Mouse (Mus musculus) forebrain, embryonic 12.5 days (tissue): ENCODE measurements around the gene Rif1. TPM values are rescaled to one million over a fixed set of nuclear protein-coding genes. Genes with fewer than 3 reads are reported as not detected.
"Not testable (repeated sequence)": the region's sequence is repeated elsewhere in the genome, so short reads cannot be mapped to it uniquely, and the experiment has no call there.

Source experiments
- ATAC-seq: fragments of 200-750 bp; cut with Nextera tagmentation; 2 replicates; pipeline ENCODE4 v1.8.0; 2017; ENCODE audit warnings: moderate TSS enrichment; ENCODE audit not compliant: low FRiP score
- H3K27ac ChIP-seq: fragments of 300-500 bp; sonication (generic); 2 replicates; pipeline ENCODE4 v1.5.1; 2016; ENCODE audit warnings: mild to moderate bottlenecking
- H3K27me3 ChIP-seq: fragments of 300-500 bp; sonication (generic); 2 replicates; pipeline ENCODE4 v1.6.1; 2016; ENCODE audit warnings: mild to moderate bottlenecking
- H3K36me3 ChIP-seq: fragments of 300-500 bp; sonication (generic); replicated peaks from 2 replicates; pipeline ENCODE4 v1.6.1; 2016; ENCODE audit warnings: mild to moderate bottlenecking
- H3K4me1 ChIP-seq: fragments of 300-500 bp; sonication (generic); 2 replicates; pipeline ENCODE4 v1.6.1; 2016
- H3K4me2 ChIP-seq: fragments of 300-500 bp; sonication (generic); 2 replicates; pipeline ENCODE4 v1.6.1; 2016; ENCODE audit warnings: mild to moderate bottlenecking, moderate library complexity
- H3K4me3 ChIP-seq: fragments of 300-500 bp; sonication (generic); replicated peaks from 2 replicates; pipeline ENCODE4 v1.5.1; 2016; ENCODE audit warnings: mild to moderate bottlenecking
- H3K9ac ChIP-seq: fragments of 300-500 bp; sonication (generic); 2 replicates; pipeline ENCODE4 v1.6.1; 2016; ENCODE audit warnings: mild to moderate bottlenecking
- H3K9me3 ChIP-seq: fragments of 300-500 bp; sonication (generic); 2 replicates; pipeline ENCODE4 v1.6.1; 2016
- WGBS: fragments of 180-500 bp; shearing (Covaris S2); methylation state at CpG from one replicate; pipeline ENCODE4 v1.1.7; 2016; 5-methylcytosine and 5-hydroxymethylcytosine counted together
- polyA plus RNA-seq: library from polyadenylated mRNA; unstranded; fragments of >200 nt; fragmentation: Nextera tagmentation; extraction: Ambion mirVana; gene quantifications from 2 replicates; pipeline ENCODE4 v1.2.1, GENCODE M21; 2016

Rif1 gene
- polyA plus RNA-seq, 1 experiment from 2014 or later = 56.1 TPM

DNA sequence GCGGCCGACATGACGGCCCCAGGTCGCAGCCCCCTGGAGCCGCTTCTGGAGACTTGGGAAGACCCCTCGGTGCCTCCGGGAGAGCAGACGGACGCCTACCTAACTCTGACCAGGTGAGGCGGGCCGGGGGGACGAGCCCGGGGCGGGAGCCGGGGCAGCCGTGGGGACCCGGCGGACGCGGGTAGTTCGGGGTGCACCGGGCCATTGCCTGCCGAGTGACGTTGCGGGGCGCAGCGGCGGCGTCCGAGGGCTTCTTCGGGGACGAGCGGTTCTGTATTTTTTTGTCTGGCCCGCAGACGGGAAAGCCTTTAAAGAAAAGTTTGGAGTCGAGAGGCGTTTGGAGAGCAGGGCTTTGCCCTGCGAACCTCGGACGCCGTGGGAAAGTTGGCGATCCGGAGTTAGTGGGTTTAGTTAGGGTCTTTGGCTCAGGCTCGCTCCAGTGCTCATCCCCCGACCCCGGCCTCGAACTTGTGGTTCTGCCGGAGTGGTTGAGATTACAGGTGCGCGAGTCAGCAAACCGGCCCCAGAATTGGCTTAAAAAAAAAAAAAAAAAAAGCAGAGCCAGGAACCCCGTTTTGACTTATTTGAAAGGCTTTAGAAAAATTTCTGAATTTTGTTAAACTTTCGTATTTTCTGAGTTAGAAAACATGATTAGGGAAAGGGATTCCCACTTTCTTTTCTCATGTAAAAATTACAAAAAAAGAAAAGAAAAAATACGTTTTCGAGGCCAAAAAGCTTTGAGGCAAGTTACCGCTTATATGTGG is 691 bp downstream of the Rif1 start:
- peak; percentile 54 for ATAC-seq
- H3K36me3 ChIP-seq = peaks cover 29% of the 10 kb centered on the region

DNA sequence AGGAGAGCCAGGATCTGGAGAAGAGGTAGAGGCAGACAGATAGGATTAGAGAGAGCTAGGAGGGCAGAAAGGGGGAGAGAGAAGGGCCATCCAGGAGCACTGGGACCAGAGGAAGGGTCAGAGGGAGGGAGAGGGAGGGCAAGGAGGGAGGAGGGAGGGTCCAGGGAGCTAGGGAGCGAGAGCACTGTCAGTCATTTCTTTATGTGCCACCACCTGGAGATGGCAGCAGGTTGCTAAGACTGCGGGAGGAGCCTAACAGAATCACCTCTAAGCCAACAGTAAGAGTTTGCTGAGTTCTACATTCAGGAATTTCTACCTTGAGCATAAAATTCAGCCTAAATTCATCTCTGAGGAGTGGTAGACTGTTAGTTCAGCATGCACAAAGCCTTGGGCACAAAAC is 6.0 kb downstream of the Rif1 start:
- WGBS = 82% methylated on average over 2 of the region's 2 CpGs
- no peaks in the 10 kb centered on the region for H3K27me3 ChIP-seq
- no peak overlapping the region for H3K9ac ChIP-seq
- H3K4me2 ChIP-seq = no peak overlapping the region
- H3K36me3 ChIP-seq = peaks cover 58% of the 10 kb centered on the region
- no peak for ATAC-seq
- H3K4me1 ChIP-seq = peaks cover 9% of the 10 kb centered on the region
- no peaks in the 10 kb centered on the region for H3K9me3 ChIP-seq
- no peak overlapping the region for H3K4me3 ChIP-seq
- no peak overlapping the region for H3K27ac ChIP-seq

More for the DNA sequence above, 691 bp downstream of the Rif1 start:
- 2% methylated on average over 51 of the region's 56 CpGs for WGBS
- H3K4me3 ChIP-seq = peak overlapping the region; percentile 96
- peak overlapping the region; percentile 89 for H3K27ac ChIP-seq
- peak overlapping the region; percentile 64 for H3K4me2 ChIP-seq
- H3K9ac ChIP-seq = peak overlapping the region; percentile 93
- no peaks in the 10 kb centered on the region for H3K27me3 ChIP-seq
- peaks cover 21% of the 10 kb centered on the region for H3K4me1 ChIP-seq
- H3K9me3 ChIP-seq = no peaks in the 10 kb centered on the region

GRCm38 (mm10) chr2:52084013-52084412 is 11.4 kb downstream of the Rif1 start:
- Histone ChIP-seq H3K27ac (no peak overlapping the region), H3K9ac (no peak overlapping the region), H3K36me3 (peaks cover 63% of the 10 kb centered on the region), H3K9me3 (no peaks in the 10 kb centered on the region), H3K4me2 (no peak overlapping the region), H3K27me3 (no peaks in the 10 kb centered on the region), H3K4me1 (no peaks in the 10 kb centered on the region), H3K4me3 (no peak overlapping the region)
- WGBS = 94% methylated on average over 3 of the region's 3 CpGs
- ATAC-seq = no peak

DNA sequence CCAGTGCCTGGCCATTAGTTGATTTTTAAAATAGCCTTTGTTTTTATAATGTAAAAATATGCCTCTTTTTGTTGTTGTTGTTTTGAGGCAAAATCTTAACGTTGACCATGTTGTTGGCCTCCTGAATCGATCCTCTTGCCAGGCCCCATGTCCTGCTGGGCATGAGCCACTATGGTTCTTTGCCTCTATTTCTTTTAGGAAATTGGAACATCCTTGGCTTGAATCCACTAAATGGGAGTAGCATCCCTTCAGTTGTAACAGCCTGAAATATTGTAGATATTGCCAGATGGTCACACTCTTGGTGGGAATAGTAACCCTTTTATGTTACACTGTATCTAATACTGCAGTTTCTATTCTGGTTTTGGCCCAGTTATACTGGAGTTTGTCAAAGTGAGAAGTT is 11.9 kb downstream of the Rif1 start:
- Histone ChIP-seq H3K4me2 (no peak overlapping the region), H3K27me3 (no peaks in the 10 kb centered on the region), H3K9me3 (no peaks in the 10 kb centered on the region), H3K36me3 (peaks cover 67% of the 10 kb centered on the region), H3K27ac (no peak overlapping the region), H3K4me3 (no peak overlapping the region), H3K4me1 (no peaks in the 10 kb centered on the region), H3K9ac (no peak overlapping the region)
- 90% methylated on average over 2 of the region's 2 CpGs for WGBS
- no peak for ATAC-seq

GRCm38 (mm10) chr2:52114086-52114485 is 41.5 kb downstream of the Rif1 start:
- H3K4me1 ChIP-seq = no peaks in the 10 kb centered on the region
- H3K4me3 ChIP-seq = no peak overlapping the region
- WGBS = 81% methylated on average over 1 of the region's 1 CpGs
- no peak overlapping the region for H3K27ac ChIP-seq
- peaks cover 74% of the 10 kb centered on the region for H3K36me3 ChIP-seq
- no peaks in the 10 kb centered on the region for H3K9me3 ChIP-seq
- no peak overlapping the region for H3K9ac ChIP-seq
- H3K4me2 ChIP-seq = no peak overlapping the region
- no peak for ATAC-seq
- H3K27me3 ChIP-seq = no peaks in the 10 kb centered on the region

- ATAC-seq, H3K4me3 ChIP-seq, H3K9me3 ChIP-seq, H3K27me3 ChIP-seq, H3K4me1 ChIP-seq, H3K4me2 ChIP-seq, H3K27ac ChIP-seq, H3K9ac ChIP-seq: not testable (repeated sequence)
- H3K36me3 ChIP-seq = peaks cover 20% of the 10 kb centered on the region
- WGBS = 97% methylated on average over 20 of the region's 20 CpGs
Observed at GRCm38 (mm10) chr2:52131370-52131769, 58.7 kb downstream of the Rif1 start.

DNA sequence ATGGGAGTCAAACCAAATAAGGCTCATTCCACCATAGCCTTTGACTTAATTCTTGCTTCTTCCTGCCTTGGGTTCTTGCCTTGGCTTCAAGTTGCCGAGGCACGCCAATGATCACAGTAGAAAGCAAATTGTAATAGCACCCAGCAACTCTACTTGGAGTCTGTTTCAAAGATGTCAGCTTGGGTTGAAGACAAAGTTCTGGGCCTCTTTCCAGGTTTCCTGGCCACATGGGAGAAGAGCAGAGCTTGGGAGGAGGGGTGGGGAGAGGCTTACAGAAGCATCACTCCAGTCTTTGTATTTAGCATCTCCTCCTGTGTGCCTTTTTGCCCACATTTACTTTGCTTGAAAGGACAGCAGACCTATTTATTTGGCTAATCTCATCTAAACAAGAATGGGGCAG is 60.7 kb downstream of the Rif1 start:
- Histone ChIP-seq H3K4me3 (no peak overlapping the region), H3K4me2 (no peak overlapping the region), H3K4me1 (no peaks in the 10 kb centered on the region), H3K36me3 (peaks cover 20% of the 10 kb centered on the region), H3K9me3 (no peaks in the 10 kb centered on the region), H3K27me3 (no peaks in the 10 kb centered on the region), H3K9ac (no peak overlapping the region), H3K27ac (no peak overlapping the region)
- no peak for ATAC-seq
- 97% methylated on average over 2 of the region's 2 CpGs for WGBS

DNA sequence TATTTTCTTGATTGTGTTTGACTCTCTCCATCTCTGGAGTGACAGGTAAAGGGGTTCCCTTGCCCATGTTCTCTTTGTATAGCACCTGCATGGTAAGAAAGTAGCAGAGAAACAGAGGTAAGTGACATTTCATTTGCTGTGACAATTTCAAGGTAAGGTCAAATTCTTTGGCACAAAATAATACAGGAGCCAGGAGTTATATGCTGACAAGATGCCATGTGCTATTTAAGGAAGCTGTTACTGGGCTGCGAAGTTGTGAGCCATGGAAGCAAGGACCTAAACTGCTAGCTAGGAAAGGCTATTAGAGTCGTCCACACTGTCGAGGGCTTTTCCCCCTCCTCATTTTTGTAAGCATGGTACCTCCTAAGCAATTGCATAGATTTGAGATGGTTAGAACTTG is 80.4 kb downstream of the Rif1 start:
- no peaks in the 10 kb centered on the region for H3K36me3 ChIP-seq
- no peaks in the 10 kb centered on the region for H3K27me3 ChIP-seq
- H3K9me3 ChIP-seq = no peaks in the 10 kb centered on the region
- no peak overlapping the region for H3K4me3 ChIP-seq
- ATAC-seq = no peak
- WGBS = 92% methylated on average over 3 of the region's 3 CpGs
- H3K9ac ChIP-seq = no peak overlapping the region
- H3K27ac ChIP-seq = no peak overlapping the region
- H3K4me1 ChIP-seq = no peaks in the 10 kb centered on the region
- no peak overlapping the region for H3K4me2 ChIP-seq

DNA sequence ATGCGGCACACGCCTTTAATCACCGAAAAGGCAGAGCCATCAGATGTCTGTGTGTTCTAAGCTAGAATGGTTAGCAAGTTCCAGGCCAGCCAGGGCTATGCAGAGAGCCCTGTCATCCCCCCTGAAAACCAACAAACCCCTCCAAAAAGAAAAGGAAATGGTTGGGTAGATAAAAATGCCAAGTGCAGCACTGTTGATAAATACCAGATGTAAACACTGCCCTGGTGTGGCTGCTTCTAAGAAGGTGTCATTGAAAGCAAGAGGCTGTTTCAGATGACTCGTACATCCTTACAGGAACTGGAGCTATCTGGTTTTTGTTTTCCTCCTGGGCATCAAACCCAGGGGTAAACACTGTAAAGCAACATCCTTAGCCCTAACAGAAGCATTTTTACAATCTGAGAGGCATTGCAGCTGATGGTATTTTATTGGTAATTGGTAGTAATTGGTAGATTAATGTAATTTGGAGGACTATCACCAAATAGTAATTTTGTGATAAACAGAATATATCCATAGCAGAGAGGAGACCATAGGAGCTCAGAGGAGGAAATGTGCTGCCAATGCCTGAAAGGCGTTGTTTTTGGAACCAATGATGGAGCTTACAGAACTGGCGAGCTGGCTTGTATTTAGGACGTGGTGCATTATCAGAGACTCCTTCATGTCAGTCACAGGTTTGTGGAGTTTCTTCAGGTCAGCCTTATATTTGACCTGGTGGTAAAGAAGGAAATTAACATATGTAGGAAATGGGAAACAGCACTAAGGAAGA is 96.8 kb downstream of the Rif1 start:
- Histone ChIP-seq H3K4me3 (no peak overlapping the region), H3K9ac (no peak overlapping the region), H3K27ac (no peak overlapping the region), H3K4me2 (no peak overlapping the region), H3K36me3 (no peaks in the 10 kb centered on the region), H3K27me3 (no peaks in the 10 kb centered on the region), H3K9me3 (no peaks in the 10 kb centered on the region), H3K4me1 (no peaks in the 10 kb centered on the region)
- ATAC-seq = no peak
- WGBS = 90% methylated on average over 7 of the region's 7 CpGs

Other genes with a start within 250 kb of the Rif1 start
- gene Rbm43, start 137.7 kb upstream of the Rif1 start, polyA plus RNA-seq = 5.4 and 6.8 TPM in 2 replicates
- gene Nmi, start 99.3 kb upstream of the Rif1 start, polyA plus RNA-seq = 4.8 and 5.6 TPM in 2 replicates
- 22.9 and 25.9 TPM in 2 replicates for gene Tnfaip6, start 34.8 kb upstream of the Rif1 start, polyA plus RNA-seq